Mouse (Mus musculus) kidney, postnatal 25 days (tissue): ENCODE measurements around the gene Traf3.

Source experiments
- DNase-seq, 2 experiments: peaks; one replicate each; pipeline ENCODE4 v3.0.0; 2021; ENCODE audit warnings: mixed read lengths in 2 of 2

Traf3 gene

GRCm38 (mm10) chr12:111165831-111166591 lies at the start of gene Traf3:
TSS of gene Traf3 (plus strand) at chr12:111166370.
- DNase-seq: peak; percentile 69 to 90

GRCm38 (mm10) chr12:111119506-111120085 lies 46.6 kb upstream of the Traf3 start:
- DNase-seq: no peak

GRCm38 (mm10) chr12:111120976-111121645 lies 45.1 kb upstream of the Traf3 start:
- no peak for DNase-seq

GRCm38 (mm10) chr12:111122332-111122852 lies 43.8 kb upstream of the Traf3 start:
- peak in 1 of 2 experiments; percentile 24 for DNase-seq

- peak in 1 of 2 experiments; percentile 29 for DNase-seq
These were observed 41.4 kb upstream of the Traf3 start for GRCm38 (mm10) chr12:111124601-111125260.

GRCm38 (mm10) chr12:111125666-111126065 lies 40.5 kb upstream of the Traf3 start:
- DNase-seq: no peak

GRCm38 (mm10) chr12:111134169-111134568 lies 32.0 kb upstream of the Traf3 start:
- no peak for DNase-seq

GRCm38 (mm10) chr12:111134791-111135733 lies 31.1 kb upstream of the Traf3 start:
- peak in 1 of 2 experiments; percentile 47 for DNase-seq

GRCm38 (mm10) chr12:111135953-111136352 lies 30.2 kb upstream of the Traf3 start:
- no peak for DNase-seq

- DNase-seq: no peak
These were observed 29.1 kb upstream of the Traf3 start for GRCm38 (mm10) chr12:111137079-111137478.

GRCm38 (mm10) chr12:111143005-111143508 lies 23.1 kb upstream of the Traf3 start:
- peak in 1 of 2 experiments; percentile 41 for DNase-seq

- peak in 1 of 2 experiments; percentile 36 for DNase-seq
These were observed 22.6 kb upstream of the Traf3 start for GRCm38 (mm10) chr12:111143509-111144063.

- no peak for DNase-seq
These were observed 21.6 kb upstream of the Traf3 start for GRCm38 (mm10) chr12:111144598-111144997.

GRCm38 (mm10) chr12:111145269-111145668 lies 20.9 kb upstream of the Traf3 start:
- peak in 1 of 2 experiments; percentile 48 for DNase-seq

GRCm38 (mm10) chr12:111149495-111150235 lies 16.5 kb upstream of the Traf3 start:
- DNase-seq: no peak

GRCm38 (mm10) chr12:111150236-111150596 lies 16.0 kb upstream of the Traf3 start:
- peak in 1 of 2 experiments; percentile 61 for DNase-seq

GRCm38 (mm10) chr12:111151422-111152156 lies 14.6 kb upstream of the Traf3 start:
- no peak for DNase-seq

- DNase-seq: no peak
These were observed 13.6 kb upstream of the Traf3 start for GRCm38 (mm10) chr12:111152579-111152978.

GRCm38 (mm10) chr12:111152981-111153710 lies 13.0 kb upstream of the Traf3 start:
- no peak for DNase-seq
